Mouse (Mus musculus): ENCODE data around the gene Phxr2.
"Not testable (repeated sequence)": the region's sequence is repeated elsewhere in the genome, so short reads cannot be mapped to it uniquely, and the experiment has no call there.

Gene Phxr2

GRCm38 (mm10) chr10:99126225-99126624 is at the start of gene Phxr2:
Gene Phxr2, minus strand, starts transcription at chr10:99126325.
- DNase-seq (ENCODE audit: low read depth, low spot score): no peak

- DNase-seq (ENCODE audit: low read depth, low spot score): no peak
These were observed 46.9 kb upstream of the Phxr2 start for GRCm38 (mm10) chr10:99172906-99173507.

GRCm38 (mm10) chr10:99171961-99172497 is 45.9 kb upstream of the Phxr2 start:
- no peak for DNase-seq (ENCODE audit: low read depth, low spot score)

GRCm38 (mm10) chr10:99169765-99170129 is 43.6 kb upstream of the Phxr2 start:
- DNase-seq (ENCODE audit: low read depth, low spot score): no peak

- no peak for DNase-seq (ENCODE audit: low read depth, low spot score)
These were observed 43.0 kb upstream of the Phxr2 start for GRCm38 (mm10) chr10:99168840-99169764.

- DNase-seq (ENCODE audit: low read depth, low spot score): no peak
These were observed 42.3 kb upstream of the Phxr2 start for GRCm38 (mm10) chr10:99168404-99168803.

- DNase-seq (ENCODE audit: low read depth, low spot score): no peak
These were observed 40.3 kb upstream of the Phxr2 start for GRCm38 (mm10) chr10:99166392-99166791.

- DNase-seq (ENCODE audit: low read depth, low spot score): no peak
These were observed 39.7 kb upstream of the Phxr2 start for GRCm38 (mm10) chr10:99165751-99166282.

GRCm38 (mm10) chr10:99164871-99165477 is 38.8 kb upstream of the Phxr2 start:
- no peak for DNase-seq (ENCODE audit: low read depth, low spot score)

- no peak for DNase-seq (ENCODE audit: low read depth, low spot score)
These were observed 36.9 kb upstream of the Phxr2 start for GRCm38 (mm10) chr10:99163002-99163401.

- DNase-seq (ENCODE audit: low read depth, low spot score): no peak
These were observed 36.0 kb upstream of the Phxr2 start for GRCm38 (mm10) chr10:99161987-99162582.

GRCm38 (mm10) chr10:99157697-99158096 is 31.6 kb upstream of the Phxr2 start:
- DNase-seq (ENCODE audit: low read depth, low spot score): not testable (repeated sequence)

- no peak for DNase-seq (ENCODE audit: low read depth, low spot score)
These were observed 30.7 kb upstream of the Phxr2 start for GRCm38 (mm10) chr10:99156808-99157207.

GRCm38 (mm10) chr10:99154635-99155034 is 28.5 kb upstream of the Phxr2 start:
- DNase-seq (ENCODE audit: low read depth, low spot score): no peak

GRCm38 (mm10) chr10:99152063-99152462 is 25.9 kb upstream of the Phxr2 start:
- no peak for DNase-seq (ENCODE audit: low read depth, low spot score)

- DNase-seq (ENCODE audit: low read depth, low spot score): no peak
These were observed 25.5 kb upstream of the Phxr2 start for GRCm38 (mm10) chr10:99151580-99151979.

- no peak for DNase-seq (ENCODE audit: low read depth, low spot score)
These were observed 23.9 kb upstream of the Phxr2 start for GRCm38 (mm10) chr10:99150016-99150415.

GRCm38 (mm10) chr10:99146596-99146995 is 20.5 kb upstream of the Phxr2 start:
- no peak for DNase-seq (ENCODE audit: low read depth, low spot score)

- no peak for DNase-seq (ENCODE audit: low read depth, low spot score)
These were observed 19.5 kb upstream of the Phxr2 start for GRCm38 (mm10) chr10:99145611-99146010.

- DNase-seq (ENCODE audit: low read depth, low spot score): no peak
These were observed 10.2 kb upstream of the Phxr2 start for GRCm38 (mm10) chr10:99136337-99136736.

GRCm38 (mm10) chr10:99133321-99133875 is 7.3 kb upstream of the Phxr2 start:
- DNase-seq (ENCODE audit: low read depth, low spot score): no peak

Measured in WW6 (cell line).